Mouse (Mus musculus) inflammation-experienced regulatory T-cells, adult 6 months (primary cell): ENCODE results near the gene Zbtb4. TPM values are rescaled to one million over a fixed set of nuclear protein-coding genes. Genes with fewer than 3 reads are reported as not detected.
"Not testable (repeated sequence)": the region's sequence is repeated elsewhere in the genome, so short reads cannot be mapped to it uniquely, and the experiment has no call there.

Experiments
- ATAC-seq: one replicate; pipeline ENCODE4 v1.8.0; 2017
- polyA plus RNA-seq, 3 experiments: library from polyadenylated mRNA; unstranded; fragments of 100-300 nt; shearing (Covaris generic); gene quantifications; one replicate each; pipeline ENCODE4 v1.2.1; 2017

The Zbtb4 gene
- 10 to 100 TPM in 2 of 3 experiments, 1 to 10 TPM in 1; 4.3 to 13.9 (median 11.8) TPM for polyA plus RNA-seq

GRCm38 (mm10) chr11:69765221-69766125, at the start of gene Zbtb4:
Zbtb4 (plus strand) TSS chr11:69765912.
- peak; percentile 39 for ATAC-seq

- ATAC-seq, result no peak
Measured at GRCm38 (mm10) chr11:69715929-69716328, 49.8 kb upstream of the Zbtb4 start.

DNA sequence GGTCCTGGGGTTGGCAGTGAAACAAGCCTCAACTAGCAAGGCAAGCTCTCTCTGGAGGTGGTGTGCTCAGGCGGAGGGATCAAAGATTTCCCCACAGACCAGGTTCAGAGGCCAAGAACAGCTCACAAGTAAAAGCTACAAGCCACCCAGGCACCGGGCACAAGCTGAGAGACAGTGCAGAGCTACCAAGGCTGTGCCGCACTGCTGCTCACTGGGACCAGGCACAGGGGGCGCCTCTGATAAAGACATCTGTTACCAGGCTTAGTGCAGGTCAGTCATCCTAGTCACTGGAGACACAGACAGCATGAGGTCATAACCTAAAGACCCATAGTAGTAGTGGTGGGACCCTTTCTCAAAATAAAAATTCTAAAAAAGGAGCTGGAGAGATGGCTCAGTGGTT, 48.8 kb upstream of the Zbtb4 start:
- ATAC-seq, result no peak

DNA sequence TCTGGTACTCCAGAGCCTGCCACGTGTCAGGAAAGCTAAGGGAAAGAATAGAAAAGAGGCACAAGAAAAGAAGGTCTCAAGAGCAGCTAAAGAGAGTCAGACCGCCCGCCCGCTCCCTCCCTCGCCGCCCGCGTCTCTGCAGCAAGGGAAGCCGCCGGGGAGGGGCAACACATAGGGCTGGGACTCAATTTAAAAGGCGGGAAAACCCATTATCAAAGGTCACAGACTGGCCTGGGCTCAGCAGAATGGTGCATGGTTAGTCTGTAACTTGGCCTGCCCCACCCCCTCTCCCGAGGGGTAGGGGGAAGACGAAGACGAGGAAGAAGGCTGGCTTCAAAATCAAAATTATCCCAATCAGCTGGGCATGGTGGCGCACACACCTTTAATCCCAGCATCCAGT, 47.1 kb upstream of the Zbtb4 start:
- ATAC-seq, result no peak

- no peak for ATAC-seq
Measured at GRCm38 (mm10) chr11:69719423-69719822, 46.3 kb upstream of the Zbtb4 start.

GRCm38 (mm10) chr11:69720852-69721251, 44.9 kb upstream of the Zbtb4 start:
- ATAC-seq, result no peak

DNA sequence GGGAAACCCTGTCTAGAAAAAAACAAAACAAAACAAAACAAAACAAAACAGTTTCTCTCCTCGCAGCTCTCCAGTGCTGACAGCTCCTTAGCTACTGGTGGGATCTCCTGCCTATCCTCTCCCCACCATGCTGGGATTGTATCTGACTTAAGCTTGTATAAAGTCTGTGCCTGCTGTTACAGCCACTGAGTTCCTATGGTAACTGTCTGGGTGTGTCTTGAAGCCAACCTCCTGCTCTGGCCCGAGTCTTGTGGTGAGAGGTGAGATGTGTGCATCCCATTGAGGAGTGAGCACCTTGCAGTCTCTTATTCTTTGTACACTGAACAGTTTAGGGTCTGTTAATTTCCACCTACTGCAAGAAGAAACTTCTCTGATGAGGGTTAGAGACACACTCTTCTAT, 42.6 kb upstream of the Zbtb4 start:
- no peak for ATAC-seq

- ATAC-seq, result no peak
Measured at GRCm38 (mm10) chr11:69725951-69726350, 39.8 kb upstream of the Zbtb4 start.

DNA sequence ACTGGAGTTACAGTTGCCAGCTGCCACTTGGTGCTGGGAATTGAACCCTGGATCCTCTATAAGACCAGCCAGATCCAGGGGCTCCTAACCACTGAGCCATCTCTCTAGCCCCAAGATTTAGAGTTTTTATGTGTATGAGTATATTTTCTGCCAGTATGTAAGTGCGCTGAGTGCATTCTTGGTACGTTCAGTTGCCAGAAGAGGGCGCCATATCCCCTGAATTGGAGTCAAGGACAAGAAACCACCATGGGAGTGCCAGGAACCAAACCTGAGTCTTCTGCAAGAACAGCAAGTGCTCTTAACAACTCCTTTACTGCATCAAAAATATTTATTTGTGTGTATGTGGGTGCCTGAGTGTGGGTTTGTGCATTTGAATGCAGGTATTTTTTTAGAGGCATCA, 36.6 kb upstream of the Zbtb4 start:
- no peak for ATAC-seq

DNA sequence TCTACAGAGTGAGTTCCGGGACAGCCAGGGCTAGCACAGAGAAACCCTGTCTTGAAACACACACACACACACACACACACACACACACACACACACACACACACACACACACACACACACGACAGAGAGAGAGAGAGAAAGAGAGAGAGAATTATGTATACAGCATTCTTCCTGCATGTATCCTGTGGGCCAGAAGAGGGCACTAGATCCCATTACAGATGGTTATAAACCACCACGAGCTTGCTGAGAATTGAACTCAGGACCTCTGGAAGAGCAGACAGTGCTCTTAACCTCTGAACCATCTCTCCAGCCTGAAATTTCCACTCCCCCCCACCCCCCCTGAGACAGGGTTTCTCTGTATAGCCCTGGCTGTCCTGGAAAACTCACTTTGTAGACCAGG, 34.3 kb upstream of the Zbtb4 start:
- not testable (repeated sequence) for ATAC-seq

DNA sequence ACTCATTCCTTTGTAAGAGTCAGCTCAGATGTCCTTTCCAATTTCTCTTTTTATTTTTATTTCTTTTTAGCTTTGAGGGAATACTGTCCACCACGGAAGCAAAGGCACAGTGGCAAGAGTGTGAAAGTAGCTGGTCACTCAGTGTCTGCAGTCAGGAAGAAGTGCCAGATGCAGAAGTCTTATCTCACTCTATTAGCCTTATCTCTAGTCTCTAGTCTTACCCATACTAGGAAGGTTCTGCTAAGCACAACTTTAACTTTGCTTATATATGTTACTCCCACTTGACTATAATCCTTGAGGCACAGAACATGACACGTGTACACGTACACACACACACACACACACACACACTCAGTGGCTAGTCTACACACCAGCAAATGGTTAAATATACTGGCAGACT, 14.1 kb upstream of the Zbtb4 start:
- ATAC-seq, result no peak

DNA sequence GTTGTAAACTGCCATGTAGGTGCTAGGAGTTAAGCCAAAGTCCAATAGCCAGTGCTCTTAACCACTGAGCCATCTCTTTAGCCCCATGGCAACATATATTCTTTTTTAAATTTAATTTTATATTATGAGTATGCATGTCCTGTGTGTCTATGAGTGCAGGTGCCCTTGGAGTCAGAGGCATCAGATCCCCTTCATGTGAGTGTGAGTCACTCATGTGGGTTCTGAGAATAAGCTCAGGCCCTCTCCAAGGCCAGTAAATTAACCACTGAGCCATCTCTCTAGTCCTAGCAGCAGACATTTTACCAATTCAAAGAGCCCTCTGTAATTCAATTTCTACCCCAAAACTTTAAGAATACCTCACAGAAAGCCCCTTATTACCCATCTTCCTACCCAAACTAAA, 13.0 kb upstream of the Zbtb4 start:
- no peak for ATAC-seq

DNA sequence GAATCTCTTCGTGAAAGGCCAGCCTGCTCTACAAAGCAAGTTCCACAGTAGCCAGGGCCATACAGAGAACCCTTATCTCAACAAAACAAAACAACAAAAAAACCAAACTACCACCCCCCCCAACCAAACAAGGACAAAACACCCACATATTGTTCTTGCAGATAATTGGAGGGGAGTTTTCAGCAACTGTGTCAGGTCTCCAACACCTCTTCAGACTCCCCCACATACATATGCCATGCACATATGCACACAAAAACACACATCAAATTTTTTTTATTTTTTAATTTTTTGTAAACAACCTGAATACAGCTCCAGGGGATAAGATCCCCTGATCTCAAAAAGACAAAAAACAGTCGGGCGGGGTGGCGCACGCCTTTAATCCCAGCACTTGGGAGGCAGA, 11.5 kb upstream of the Zbtb4 start:
- no peak for ATAC-seq

- peak; percentile 15 for ATAC-seq
Measured at GRCm38 (mm10) chr11:69754701-69755100, 11.0 kb upstream of the Zbtb4 start.

- ATAC-seq, result peak; percentile 23
Measured at GRCm38 (mm10) chr11:69757303-69758089, 8.2 kb upstream of the Zbtb4 start.

DNA sequence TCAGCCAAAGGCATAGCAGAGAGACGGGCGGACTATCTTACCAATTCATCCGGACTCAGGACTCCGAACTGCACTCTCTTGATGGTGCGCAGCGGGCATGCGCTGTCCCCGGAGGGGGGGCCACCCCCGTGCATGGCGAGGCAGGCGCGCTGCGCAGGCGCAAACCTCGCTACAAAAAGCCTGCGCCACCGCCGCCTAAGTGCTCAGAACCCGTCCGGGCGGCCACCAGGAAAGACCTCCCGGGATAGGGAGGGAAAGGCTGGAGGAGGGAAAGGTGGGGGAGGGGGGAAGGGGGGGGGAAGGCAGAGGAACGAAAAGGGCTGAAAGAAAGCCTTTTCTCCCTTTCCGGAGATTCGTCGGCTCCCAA, 7.6 kb upstream of the Zbtb4 start:
- ATAC-seq, result peak; percentile 35

- ATAC-seq, result peak; percentile 70
Measured at GRCm38 (mm10) chr11:69758478-69758970, 7.2 kb upstream of the Zbtb4 start, which contains the start of gene Polr2a. Polr2a (minus strand) TSS chr11:69758637.

DNA sequence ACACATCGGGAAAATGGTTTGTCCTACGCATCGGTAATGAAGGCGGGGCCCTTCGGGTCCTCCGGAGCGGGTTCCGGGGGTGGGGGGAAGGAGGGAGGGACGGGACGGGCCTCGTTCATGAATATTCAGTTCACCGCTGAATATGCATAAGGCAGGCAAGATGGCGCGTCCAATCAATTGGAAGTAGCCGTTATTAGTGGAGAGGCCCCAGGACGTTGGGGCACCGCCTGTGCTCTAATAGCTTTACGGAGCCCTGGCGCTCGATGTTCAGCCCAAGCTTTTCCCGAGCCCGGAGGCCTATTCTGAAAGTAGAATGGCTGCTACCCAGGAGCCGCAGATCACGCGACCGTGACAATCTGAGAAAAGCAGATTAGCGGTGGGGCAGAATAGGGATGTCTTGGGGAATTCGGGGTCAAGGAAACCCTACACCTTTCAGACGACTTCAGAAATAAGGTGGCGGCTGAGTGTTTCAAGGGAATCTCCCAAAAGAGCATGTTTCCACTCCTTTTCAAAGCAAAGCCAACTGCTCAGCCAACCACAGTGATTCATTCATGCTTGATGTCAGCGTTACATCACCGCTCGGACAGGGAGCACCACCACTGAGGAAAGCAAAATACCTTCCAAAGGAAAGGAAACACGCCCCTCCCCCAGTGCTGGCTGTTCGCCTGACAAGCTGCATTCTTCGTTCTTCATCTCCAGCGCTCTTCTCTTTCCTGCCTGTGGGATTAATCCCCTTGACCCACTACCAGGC, 6.6 kb upstream of the Zbtb4 start:
- ATAC-seq, result peak; percentile 60

DNA sequence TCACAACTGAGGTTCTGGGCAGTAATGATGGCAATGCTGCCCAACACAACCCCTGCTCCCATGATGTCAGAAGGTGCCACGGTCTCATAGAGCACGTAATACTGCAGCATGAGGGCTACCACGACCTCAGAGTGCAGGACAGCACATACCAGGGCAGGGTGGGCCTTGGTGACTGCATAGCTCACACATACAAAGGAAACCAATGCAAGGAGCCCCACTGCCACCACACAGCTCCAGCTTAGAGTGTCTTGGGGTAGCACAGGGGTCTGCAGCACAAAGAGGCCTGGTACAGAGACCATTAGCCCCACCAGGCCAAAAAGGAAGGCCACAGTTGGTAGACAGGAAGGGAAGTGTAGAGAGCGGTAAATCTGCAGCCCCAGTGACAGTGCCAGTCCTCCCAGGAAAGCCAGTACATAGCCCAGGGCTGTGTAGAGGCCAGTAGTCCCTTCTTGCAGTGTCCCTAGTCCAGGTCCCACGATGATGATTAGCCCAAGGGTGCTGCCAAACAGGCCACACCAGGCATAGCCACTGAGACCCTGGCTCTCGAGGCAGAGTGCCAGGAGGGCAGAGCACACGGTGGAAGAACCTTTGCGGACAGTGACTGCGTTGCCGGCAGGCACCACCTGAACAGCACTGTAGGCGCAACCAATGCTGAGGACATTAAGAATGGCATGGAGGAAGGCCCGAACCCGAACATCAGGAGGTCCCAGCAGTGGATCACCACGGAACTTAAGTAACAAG, 5.4 kb upstream of the Zbtb4 start:
- ATAC-seq, result no peak

GRCm38 (mm10) chr11:69760901-69761200, 4.9 kb upstream of the Zbtb4 start:
- no peak for ATAC-seq

DNA sequence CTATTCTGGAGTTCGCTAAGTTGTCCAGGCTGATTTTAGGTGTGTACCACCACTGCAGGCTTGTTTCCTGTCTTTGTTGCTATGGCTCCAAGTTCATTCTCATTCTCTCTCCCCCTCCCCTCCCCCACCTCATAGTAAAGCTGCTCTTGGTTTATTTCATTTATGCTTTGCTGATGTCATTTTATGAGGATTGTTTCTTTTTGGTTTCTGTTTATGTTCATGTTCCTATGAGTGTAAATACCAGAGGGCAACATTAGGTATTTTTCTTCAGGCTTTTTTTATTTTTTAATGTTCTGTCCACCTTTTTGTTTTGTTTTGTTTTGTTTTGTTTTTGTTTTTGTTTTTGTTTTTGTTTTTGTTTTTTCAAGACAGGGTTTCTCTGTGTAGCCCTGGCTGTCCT, 3.8 kb upstream of the Zbtb4 start, which contains the start of gene Slc35g3:
Slc35g3 (minus strand) TSS at position 101 of the 400 bp plus-strand sequence.
- no peak for ATAC-seq

- no peak for ATAC-seq
Measured at GRCm38 (mm10) chr11:69763551-69763950, 2.2 kb upstream of the Zbtb4 start.
